ENCODE assay signal across 8 mouse cellular contexts in the genomic region with DNA sequence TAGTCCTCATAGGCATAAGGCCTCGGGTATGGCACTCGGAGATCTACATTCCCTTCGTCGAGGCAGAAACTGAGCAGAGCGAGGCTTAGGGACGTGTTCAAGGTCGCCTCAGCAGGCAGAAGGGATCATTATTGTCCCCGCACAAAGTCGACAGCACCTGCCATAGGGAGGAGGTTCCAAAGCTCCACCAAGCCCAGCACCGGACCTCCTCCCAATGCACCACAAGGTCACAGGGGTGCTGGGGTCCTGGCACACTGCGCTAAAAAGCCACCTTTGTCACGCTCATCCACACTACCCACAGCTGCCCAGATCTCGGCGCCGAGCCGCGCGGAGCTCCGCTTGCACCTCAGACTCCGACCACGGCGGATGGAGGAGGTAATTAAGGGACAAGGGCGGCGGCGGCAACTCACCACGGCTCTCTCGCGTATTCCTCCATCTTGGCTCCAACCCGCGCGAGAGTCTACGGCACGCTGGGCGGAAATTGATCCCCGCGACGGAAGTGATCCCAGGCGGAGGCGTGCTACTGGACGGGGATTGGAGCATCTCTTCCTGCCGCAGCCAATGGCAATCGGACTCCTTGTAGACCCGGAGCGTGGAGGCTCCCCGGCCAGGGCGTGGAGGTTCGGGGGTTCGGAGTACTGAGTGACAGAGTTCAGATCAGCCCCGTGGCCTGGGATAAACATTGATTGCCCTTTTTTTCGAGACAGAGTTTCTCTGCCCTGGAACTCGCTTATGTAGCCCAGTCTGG. TPM values are rescaled to one million over a fixed set of nuclear protein-coding genes. Genes with fewer than 3 reads are reported as not detected.
DNase-seq lines count a peak whose midpoint lies in the region; ATAC-seq lines count a peak whose summit lies in the region.

A gene (minus strand): TSS at position 495 of the 748 bp plus-strand sequence.

- intact Hi-C loops in gastrocnemius, postnatal 14 days (cut with DNase I; ENCODE audit: low total_unique reads) = no loop called here
- intact Hi-C loops in left cerebral cortex, postnatal 10 days (cut with DNase I) = loop anchor here (2.0 kb wide), 1 partner anchor 55 kb away; no protein-coding TSS in a partner anchor

- peak; percentile 95 to 98 for DNase-seq in adrenal gland, adult (ENCODE audit: inconsistent age in 2 of 2, low spot score in 1 of 2)
- peak; percentile 97 for DNase-seq in embryo, embryonic 10.5 days (ENCODE audit: low spot score)
- peak; percentile 95 for DNase-seq in gastrocnemius, postnatal 14 days
- DNase-seq in left cerebral cortex, postnatal 10 days (ENCODE audit: extremely low spot score in 1 of 2, low spot score in 2 of 2) = peak; percentile 95
- DNase-seq in right cerebral cortex, postnatal 25 days = peak; percentile 93
- peak; percentile 90 to 93 for DNase-seq in urinary bladder, postnatal 4 days (ENCODE audit: low spot score in 2 of 2)

- peak; percentile 100 for ATAC-seq in inflammation-experienced regulatory T-cells, adult 6 months
- ATAC-seq in megakaryocyte-erythroid progenitor cell, adult 5-6 weeks (replicated peaks; ENCODE audit: low FRiP score, low TSS enrichment, poor library complexity, severe bottlenecking) = peak; percentile 100

RNA-seq across cellular contexts. Expression of the gene that starts here (rescaled TPM):
- total RNA-seq in gastrocnemius, postnatal 14 days (2021) = 100 to 1,000 TPM; 220 to 243 TPM
- polyA plus RNA-seq in inflammation-experienced regulatory T-cells, adult 6 months (2017; shearing (Covaris generic)) = 100 to 1,000 TPM; 198 to 209 (median 201) TPM
- 100 to 1,000 TPM; 155 to 166 TPM for total RNA-seq in left cerebral cortex, postnatal 10 days (2021)
- 98.7 and 119 TPM in 2 replicates for total RNA-seq in megakaryocyte-erythroid progenitor cell, adult 5-6 weeks (2014; fragmentation: Nextera tagmentation)
- 34.5 and 46.8 TPM in 2 replicates for total RNA-seq in megakaryocyte-erythroid progenitor cell, adult 5-6 weeks (2017)

Comparison
In these comparisons a context has a peak if more than half of its experiments do, and no peak if none do; other contexts are left out.
1. Peak in every context shown above with its lines: DNase-seq and ATAC-seq.